Mouse (Mus musculus) heart, postnatal 10 days (tissue): ENCODE data around the gene Stmn1. TPM values are rescaled to one million over a fixed set of nuclear protein-coding genes. Genes with fewer than 3 reads are reported as not detected.

ENCODE experiments used
- DNase-seq, 2 experiments: peaks; one replicate each; pipeline ENCODE4 v3.0.0; 2021
- intact Hi-C: fragments of 180-260 bp; cut with DNase I; formaldehyde crosslinking; loops from one replicate; pipeline ENCODE4 v1.15.1; 2025
- microRNA-seq, 2 experiments: library from miRNA; unstranded; fragments of <30 nt; microRNA quantifications; one replicate each; pipeline ENCODE4 v1.2.0; 2022
- total RNA-seq, 2 experiments: library from RNA; stranded (reverse); gene quantifications; 2 replicates each; pipeline ENCODE4 v1.2.3; 2021

Stmn1 gene
- total RNA-seq, 2 experiments from 2014 or later = 131 to 137 TPM

- DNase-seq = no peak
- intact Hi-C loops = no loop called here
Observed at GRCm38 (mm10) chr4:134510396-134510795, 42.3 kb downstream of the Stmn1 start.

- DNase-seq = peak; percentile 91 to 95
- intact Hi-C loops = no loop called here
Observed at GRCm38 (mm10) chr4:134510845-134511411, 42.8 kb downstream of the Stmn1 start, which contains the start of gene Aunip. TSS of gene Aunip (plus strand) at chr4:134510999.

DNA sequence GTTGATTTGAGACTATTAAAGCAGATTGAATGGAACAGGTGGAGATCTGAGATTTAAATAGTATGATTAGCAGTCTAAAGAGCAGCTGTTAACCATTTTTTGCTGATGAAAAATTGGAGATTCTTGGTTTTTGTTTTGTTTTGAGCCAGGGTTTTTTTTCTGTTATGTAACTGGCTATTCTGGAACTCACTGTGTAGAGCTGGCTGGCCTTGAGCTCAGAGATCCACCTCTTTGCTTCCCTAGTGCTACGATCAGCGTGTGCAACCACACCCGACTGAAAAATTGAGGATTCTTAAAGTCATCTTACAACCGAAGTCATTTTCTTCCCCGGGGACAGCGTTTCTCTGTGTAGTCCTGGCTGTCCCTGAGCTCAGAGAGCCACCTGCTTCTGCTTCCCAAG is 43.6 kb downstream of the Stmn1 start:
- intact Hi-C loops = no loop called here
- no peak for DNase-seq

GRCm38 (mm10) chr4:134512798-134513197 is 44.7 kb downstream of the Stmn1 start:
- DNase-seq = peak; percentile 80 to 86
- intact Hi-C loops = no loop called here

GRCm38 (mm10) chr4:134514309-134514930 is 46.3 kb downstream of the Stmn1 start:
- intact Hi-C loops = no loop called here
- no peak for DNase-seq

DNA sequence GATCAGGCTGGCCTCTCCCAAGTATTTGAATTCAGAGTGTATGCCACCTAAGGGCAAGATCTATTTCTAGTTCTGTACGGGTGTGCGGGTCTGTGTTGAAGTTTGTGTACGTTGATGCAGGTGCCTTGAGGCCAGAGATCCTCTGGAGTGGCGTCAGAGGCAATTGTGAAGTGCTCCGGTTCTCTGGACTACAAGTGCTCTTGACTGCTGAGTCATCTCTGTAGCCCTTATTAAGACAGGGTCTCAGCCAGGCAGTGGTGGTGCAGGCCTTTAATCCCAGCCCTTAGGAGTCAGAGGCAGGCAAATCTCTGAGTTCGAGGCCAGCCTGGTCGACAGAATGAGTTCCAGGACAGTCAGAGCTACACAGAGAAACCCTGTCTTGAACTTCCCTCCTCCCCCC is 47.5 kb downstream of the Stmn1 start:
- intact Hi-C loops = loop anchor here (2.0 kb wide), 1 partner anchor 17 kb away; no protein-coding TSS in a partner anchor
- DNase-seq = peak in 1 of 2 experiments; percentile 8

DNA sequence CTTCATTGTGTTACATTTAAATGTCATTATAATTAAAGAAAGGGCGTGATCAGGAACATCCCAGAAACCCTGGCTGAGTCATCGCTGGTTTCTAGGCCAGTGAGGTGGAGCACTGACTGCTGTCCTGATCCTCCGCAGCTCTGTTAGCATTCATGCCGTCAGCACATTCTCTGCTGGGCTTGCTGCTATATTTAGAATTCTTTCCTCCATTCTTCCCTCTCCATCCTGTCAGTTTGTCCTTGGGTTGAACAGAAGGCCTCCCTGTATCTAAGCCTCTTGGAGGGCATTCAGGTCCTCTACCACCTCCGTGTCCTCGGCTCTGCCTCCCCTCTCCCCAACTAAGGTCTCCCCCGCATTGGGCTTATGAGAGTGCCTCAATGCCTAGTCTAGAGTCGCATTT is 48.9 kb downstream of the Stmn1 start:
- DNase-seq = peak; percentile 72 to 79
- intact Hi-C loops = loop anchor here (2.0 kb wide), 1 partner anchor 16 kb away; no protein-coding TSS in a partner anchor

GRCm38 (mm10) chr4:134517719-134518118 is 49.6 kb downstream of the Stmn1 start:
- intact Hi-C loops = loop anchor here (2.0 kb wide), 1 partner anchor 15 kb away; no protein-coding TSS in a partner anchor

DNA sequence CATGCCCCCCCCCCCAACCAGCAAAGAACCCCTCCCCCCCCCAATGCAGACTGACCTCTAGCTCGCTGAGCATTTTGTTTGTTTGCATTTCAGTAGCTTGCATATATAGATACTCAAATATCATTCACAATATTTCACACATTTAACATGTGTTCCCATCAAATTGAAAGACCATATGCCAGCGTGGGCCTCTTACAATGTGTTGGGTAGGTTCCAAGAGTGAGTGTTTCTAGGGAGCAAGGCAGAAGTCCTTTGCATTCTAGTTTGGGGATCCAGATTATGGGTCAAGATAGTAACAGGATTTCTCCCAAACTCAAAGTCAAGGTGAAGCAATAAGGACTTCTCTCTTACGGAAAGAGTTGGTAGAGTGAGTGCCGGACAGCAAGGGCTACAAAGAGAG is 50.4 kb downstream of the Stmn1 start:
- DNase-seq = no peak
- intact Hi-C loops = no loop called here

More at GRCm38 (mm10) chr4:134517719-134518118, 49.6 kb downstream of the Stmn1 start:
- DNase-seq = peak in 1 of 2 experiments; percentile 15

DNA sequence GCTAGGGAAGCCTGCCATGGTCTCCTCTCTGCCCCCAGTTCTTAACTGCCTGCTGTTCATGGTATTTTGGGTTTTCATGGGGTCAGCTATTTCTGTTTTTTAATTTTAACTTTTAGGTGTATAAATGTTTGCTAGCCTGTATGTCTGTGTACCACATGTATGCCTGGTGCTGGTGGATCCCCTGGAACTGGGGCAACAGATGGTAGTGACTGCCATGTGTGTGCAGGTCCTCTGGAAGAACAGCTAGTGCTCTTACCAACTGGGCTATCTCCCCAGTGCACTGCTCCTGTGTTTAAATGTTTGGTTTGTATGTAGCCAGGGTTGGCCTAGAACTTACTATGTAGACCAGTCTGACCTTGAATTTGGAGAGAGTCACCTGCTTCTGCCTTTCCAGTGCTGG is 51.2 kb downstream of the Stmn1 start:
- DNase-seq = no peak
- intact Hi-C loops = no loop called here

Small RNAs within 50 kb of the gene (microRNA-seq; reads per million reads assigned to microRNA genes)
- 3.1 to 3.8 reads per million in 2 experiments for gene Gm23634

Other genes with a start within 250 kb of the Stmn1 start
- gene Catsper4, start 240.9 kb upstream of the Stmn1 start, total RNA-seq = not detected
- 1 to 10 TPM; 2.3 to 4.4 TPM for gene Cnksr1, start 229.9 kb upstream of the Stmn1 start, total RNA-seq
- not detected for gene E130218I03Rik, start 224.7 kb upstream of the Stmn1 start, total RNA-seq
- 1 to 10 TPM; 3.7 to 4.0 TPM for gene Zfp593, start 222.7 kb upstream of the Stmn1 start, total RNA-seq
- gene Gm30191, start 221.4 kb upstream of the Stmn1 start, total RNA-seq = not detected
- 10 to 100 TPM; 13.5 to 15.2 TPM for gene Grrp1, start 214.2 kb upstream of the Stmn1 start, total RNA-seq
- 10 to 100 TPM in 1 of 2 experiments, 1 to 10 TPM in 1; 7.5 to 10.3 TPM for gene Pdik1l, start 180.4 kb upstream of the Stmn1 start, total RNA-seq
- gene Trim63, start 153.2 kb upstream of the Stmn1 start, total RNA-seq = 100 to 1,000 TPM; 238 to 242 TPM
- under 1 TPM; 0.12 to 0.69 TPM for gene Slc30a2, start 125.1 kb upstream of the Stmn1 start, total RNA-seq
- 1 to 10 TPM; 4.2 to 5.4 TPM for gene Extl1, start 84.5 kb upstream of the Stmn1 start, total RNA-seq
- gene Pafah2, start 72.0 kb upstream of the Stmn1 start, total RNA-seq = 10 to 100 TPM in 1 of 2 experiments, 1 to 10 TPM in 1; 9.6 to 10.2 TPM
- 10 to 100 TPM in 1 of 2 experiments, 1 to 10 TPM in 1; 9.5 to 12.7 TPM for gene Paqr7, start 28.4 kb downstream of the Stmn1 start, total RNA-seq
- gene Aunip, start 42.7 kb downstream of the Stmn1 start, total RNA-seq = 1 to 10 TPM in 1 of 2 experiments, under 1 TPM in 1; 0.60 to 1.1 TPM
- gene Mtfr1l, start 67.1 kb downstream of the Stmn1 start, total RNA-seq = 100 to 1,000 TPM; 159 to 165 TPM
- gene Selenon, start 83.8 kb downstream of the Stmn1 start, total RNA-seq = 10 to 100 TPM; 38.2 to 45.2 TPM
- 10 to 100 TPM; 32.0 to 37.7 TPM for gene Man1c1, start 236.0 kb downstream of the Stmn1 start, total RNA-seq